Mouse (Mus musculus) small intestine, adult 2 months (tissue): ENCODE results near the gene Hes6.

Experiments
- CTCF ChIP-seq: fragments of 200-500 bp; IDR thresholded peaks from 2 replicates; pipeline ENCODE4 v1.5.1; 2012; ENCODE audit warnings: low read depth, mild to moderate bottlenecking, control low read depth, inconsistent platforms, low read length, moderate library complexity, mixed read lengths; ENCODE audit not compliant: insufficient replicate concordance, insufficient read length; ENCODE audit errors: extremely low read depth
- POLR2A ChIP-seq: fragments of 200-500 bp; IDR thresholded peaks from 2 replicates; pipeline ENCODE4 v1.6.1; 2012; ENCODE audit warnings: low read depth, mild to moderate bottlenecking, control low read depth, inconsistent platforms, low read length, moderate library complexity

GRCm38 (mm10) chr1:91450851-91451250 lies 37.0 kb upstream of the Hes6 start:
- TF ChIP-seq CTCF: no peak
- TF ChIP-seq POLR2A: no peak
